Mouse (Mus musculus): ENCODE measurements at regions not wholly inside any gene's neighbourhood (a gene's known extent, or its start where the extent isn't known, plus 50 kb on each side); places are given as distances from the start of the nearest gene placed in this dataset.

DNA sequence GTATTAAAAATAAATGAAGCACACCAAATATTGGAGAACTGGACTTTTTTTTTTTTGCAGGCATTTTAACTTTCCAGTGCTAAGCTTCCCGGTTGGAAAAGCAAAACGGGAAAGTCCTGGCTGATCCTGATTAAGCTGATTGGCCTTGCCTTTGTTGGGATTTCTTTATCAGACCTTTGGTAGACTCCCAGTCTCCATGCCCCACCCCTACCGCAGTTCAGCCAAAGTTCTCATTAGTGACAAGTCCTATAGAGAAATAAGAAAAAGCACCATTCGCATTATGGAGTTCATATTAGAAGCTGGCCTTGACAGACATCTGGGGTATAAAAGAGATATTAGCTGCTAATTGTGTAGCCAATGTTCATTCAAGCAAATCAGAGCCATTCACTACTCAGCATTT is 297.7 kb upstream of the Tbl1xr1 start:
- TF ChIP-seq MAFK (IDR thresholded peaks at IDR 0.05; ENCODE audit: insufficient read depth, low read depth, low read length) (no peak), ZC3H11A (IDR thresholded peaks at IDR 0.05; ENCODE audit: borderline replicate concordance, low read depth, low read length) (no peak), ZNF384 (IDR thresholded peaks at IDR 0.05; ENCODE audit: low read depth, low read length) (no peak)

Data from ES-E14 (cell line).